Mouse (Mus musculus) heart, embryonic 14.5 days (tissue): ENCODE data around the gene Ttc3. TPM values are rescaled to one million over a fixed set of nuclear protein-coding genes. Genes with fewer than 3 reads are reported as not detected.
A peak's percentile ranks its signal among the peaks of the same experiment; 100 is the strongest.

Source experiments
- ATAC-seq: fragments of 200-750 bp; cut with Nextera tagmentation; 2 replicates; pipeline ENCODE4 v1.8.0; 2017; ENCODE audit warnings: low read depth, moderate TSS enrichment; ENCODE audit not compliant: insufficient number of reproducible peaks, insufficient read depth, low FRiP score
- H3K27ac ChIP-seq, 2 experiments: fragments of 200-500 bp in 1 of 2; fragments of 300-500 bp in 1 of 2; sonication (generic) in 1 of 2; replicated peaks in 1 of 2; 2 replicates each; pipeline ENCODE4 v1.5.1; 2012 to 2014; ENCODE audit warnings: low read depth in 2 of 2, low read length in 2 of 2, control low read depth in 1 of 2, mild to moderate bottlenecking in 1 of 2, mixed read lengths in 1 of 2; ENCODE audit not compliant: control insufficient read depth in 1 of 2, insufficient read depth in 1 of 2
- H3K27me3 ChIP-seq: fragments of 300-500 bp; sonication (generic); 2 replicates; pipeline ENCODE4 v1.6.1; 2014; ENCODE audit warnings: mild to moderate bottlenecking, low read length, control low read depth; ENCODE audit not compliant: control insufficient read depth, insufficient read depth
- H3K36me3 ChIP-seq: fragments of 300-500 bp; sonication (generic); 2 replicates; pipeline ENCODE4 v1.6.1; 2014; ENCODE audit warnings: mild to moderate bottlenecking, control low read depth, low read length, mixed read lengths; ENCODE audit not compliant: control insufficient read depth, insufficient read depth
- H3K4me1 ChIP-seq, 2 experiments: fragments of 200-500 bp in 1 of 2; fragments of 300-500 bp in 1 of 2; sonication (generic) in 1 of 2; 2 replicates each; pipeline ENCODE4 v1.6.1; 2012 to 2014; ENCODE audit warnings: low read length in 2 of 2, control low read depth in 1 of 2, mixed read lengths in 1 of 2; ENCODE audit not compliant: control insufficient read depth in 2 of 2, insufficient read depth in 2 of 2
- H3K4me2 ChIP-seq: fragments of 300-500 bp; sonication (generic); 2 replicates; pipeline ENCODE4 v1.6.1; 2014; ENCODE audit warnings: mild to moderate bottlenecking, low read length
- H3K4me3 ChIP-seq, 2 experiments: fragments of 200-500 bp in 1 of 2; fragments of 300-500 bp in 1 of 2; sonication (generic) in 1 of 2; 2 replicates each; pipeline ENCODE4 v1.5.1; 2012 to 2014; ENCODE audit warnings: low read length in 2 of 2, mild to moderate bottlenecking in 2 of 2, control low read depth in 1 of 2, low read depth in 1 of 2, moderate library complexity in 1 of 2; ENCODE audit not compliant: control insufficient read depth in 1 of 2, insufficient read depth in 1 of 2
- H3K9ac ChIP-seq: fragments of 300-500 bp; sonication (generic); 2 replicates; pipeline ENCODE4 v1.6.1; 2014; ENCODE audit warnings: mild to moderate bottlenecking, low read length
- H3K9me3 ChIP-seq: fragments of 300-500 bp; sonication (generic); 2 replicates; pipeline ENCODE4 v1.6.1; 2016; ENCODE audit warnings: low read length, control low read depth; ENCODE audit not compliant: control insufficient read depth
- WGBS: fragments of 180-500 bp; shearing (Covaris S2); extraction: QIAGEN DNeasy Blood & Tissue Kit; methylation state at CpG from one replicate; pipeline ENCODE4 v1.1.7; 2014; 5-methylcytosine and 5-hydroxymethylcytosine counted together
- polyA plus RNA-seq: library from polyadenylated mRNA; unstranded; fragments of >200 nt; fragmentation: Nextera tagmentation; extraction: Ambion mirVana; gene quantifications from 2 replicates; pipeline ENCODE4 v1.2.1, GENCODE M21; 2014

The Ttc3 gene
- polyA plus RNA-seq, 1 experiment from 2014 or later, result 200 TPM

DNA sequence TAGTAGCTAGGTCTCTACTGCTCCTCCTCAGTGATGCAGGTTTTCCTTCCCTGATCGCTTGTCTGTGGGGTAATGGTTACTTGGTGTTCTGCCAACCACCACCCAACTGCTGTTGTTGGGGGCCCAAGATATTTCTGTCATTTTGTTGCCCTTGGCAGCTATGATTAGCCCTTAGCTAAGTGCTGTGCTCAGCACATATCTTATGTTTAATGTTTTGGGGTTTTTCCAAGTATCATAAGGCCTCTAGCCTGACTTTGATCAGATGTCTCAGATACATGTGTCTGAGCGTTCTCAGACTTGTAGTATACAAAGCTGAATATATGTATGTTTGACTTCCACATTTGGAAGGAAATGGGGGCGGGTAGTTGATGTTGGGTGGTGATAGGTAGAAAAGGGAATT lies 40.9 kb downstream of the Ttc3 start:
- ATAC-seq, result no peak
- Histone ChIP-seq H3K27me3 (no peaks in the 10 kb centered on the region), H3K27ac (peak overlapping the region in 1 of 2 experiments; percentile 24; a peak in 1 of 4 replicates), H3K4me3 (no peak overlapping the region), H3K4me1 (peaks cover 5 to 19% of the 10 kb centered on the region in 2 experiments), H3K9me3 (no peaks in the 10 kb centered on the region), H3K36me3 (peaks cover 85% of the 10 kb centered on the region), H3K9ac (no peak overlapping the region), H3K4me2 (peak overlapping the region; percentile 25)
- WGBS, result 41% methylated on average over 3 of the region's 3 CpGs

DNA sequence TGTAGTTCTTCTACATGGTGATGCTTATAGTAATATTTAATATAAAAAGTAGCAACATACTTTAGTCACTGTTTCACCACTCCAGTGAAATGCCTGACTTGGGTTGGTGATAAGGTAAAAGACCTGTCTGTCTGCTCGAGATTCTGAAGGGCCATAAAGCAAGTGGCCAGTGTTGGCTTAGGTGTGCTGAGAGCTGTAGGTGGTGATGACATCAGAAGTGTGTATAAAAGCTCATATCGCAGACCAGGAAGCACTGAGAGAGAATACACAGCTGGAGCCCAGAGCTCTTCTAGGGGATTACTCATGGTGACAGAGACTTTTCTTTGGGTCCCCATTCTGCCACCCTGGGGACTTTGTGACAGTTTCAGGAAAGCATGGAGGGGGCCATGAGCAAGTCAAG lies 41.8 kb downstream of the Ttc3 start:
- peaks cover 84% of the 10 kb centered on the region for H3K36me3 ChIP-seq
- H3K27ac ChIP-seq, result 0 out of 4 replicates have a peak overlapping the region, but pooled peaks of 1 of the 2 experiments have one; percentile 6

DNA sequence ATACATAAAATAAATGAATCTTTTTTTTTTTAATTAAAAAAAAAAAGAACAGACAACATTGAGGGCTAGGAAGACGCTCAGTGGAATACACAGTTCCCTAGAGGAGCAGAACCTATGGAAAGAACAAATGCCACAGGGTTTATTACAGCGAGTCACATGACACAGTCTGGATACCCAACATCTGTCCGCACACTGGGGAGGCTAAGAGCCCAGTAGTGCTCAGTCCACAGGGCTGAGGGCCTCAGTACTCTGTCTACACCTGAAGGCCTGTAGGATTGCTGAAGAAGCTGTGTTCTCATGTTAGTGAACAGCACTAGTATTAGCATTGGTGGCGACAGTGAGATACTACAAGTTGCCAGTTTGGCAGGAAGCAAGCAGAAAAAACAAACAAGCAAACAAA lies 42.3 kb downstream of the Ttc3 start:
- peaks cover 83% of the 10 kb centered on the region for H3K36me3 ChIP-seq
- no peak for ATAC-seq

More for the DNA sequence above, 41.8 kb downstream of the Ttc3 start:
- H3K9ac ChIP-seq, result no peak overlapping the region
- H3K4me3 ChIP-seq, result no peak overlapping the region
- no peaks in the 10 kb centered on the region for H3K9me3 ChIP-seq
- peaks cover 5 to 19% of the 10 kb centered on the region in 2 experiments for H3K4me1 ChIP-seq
- 71% methylated on average over 2 of the region's 2 CpGs for WGBS
- H3K4me2 ChIP-seq, result no peak overlapping the region
- no peak for ATAC-seq
- H3K27me3 ChIP-seq, result no peaks in the 10 kb centered on the region

DNA sequence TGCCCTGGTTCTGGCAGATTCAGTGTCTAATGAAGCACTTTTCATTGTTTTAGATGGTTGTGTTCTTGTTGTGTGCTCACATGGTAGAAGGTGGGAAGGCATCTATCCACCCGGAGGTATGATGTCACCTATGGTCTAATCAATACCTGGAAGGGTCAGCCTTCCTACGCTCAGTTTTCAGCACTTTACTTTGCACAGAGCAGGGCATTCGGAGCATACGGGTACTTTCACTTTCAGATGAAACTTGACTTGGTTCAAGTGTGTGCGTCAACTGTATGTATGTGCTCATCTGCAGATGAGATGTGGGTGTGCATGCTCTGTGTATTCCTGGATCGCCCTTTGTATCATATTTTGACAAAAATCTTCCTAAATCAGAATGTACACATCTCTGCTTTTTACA lies 43.7 kb downstream of the Ttc3 start:
- Histone ChIP-seq H3K27me3 (no peaks in the 10 kb centered on the region), H3K27ac (no peak overlapping the region), H3K9ac (no peak overlapping the region), H3K4me1 (peaks cover 5 to 19% of the 10 kb centered on the region in 2 experiments), H3K36me3 (peaks cover 87% of the 10 kb centered on the region), H3K4me2 (no peak overlapping the region), H3K4me3 (no peak overlapping the region), H3K9me3 (no peaks in the 10 kb centered on the region)
- 89% methylated on average over 6 of the region's 6 CpGs for WGBS
- no peak for ATAC-seq

More for the DNA sequence above, 42.3 kb downstream of the Ttc3 start:
- WGBS, result 94% methylated on average over 4 of the region's 4 CpGs
- no peak overlapping the region for H3K27ac ChIP-seq
- no peaks in the 10 kb centered on the region for H3K27me3 ChIP-seq
- peaks cover 5 to 19% of the 10 kb centered on the region in 2 experiments for H3K4me1 ChIP-seq
- H3K9me3 ChIP-seq, result no peaks in the 10 kb centered on the region
- no peak overlapping the region for H3K4me2 ChIP-seq
- no peak overlapping the region for H3K9ac ChIP-seq
- no peak overlapping the region for H3K4me3 ChIP-seq

DNA sequence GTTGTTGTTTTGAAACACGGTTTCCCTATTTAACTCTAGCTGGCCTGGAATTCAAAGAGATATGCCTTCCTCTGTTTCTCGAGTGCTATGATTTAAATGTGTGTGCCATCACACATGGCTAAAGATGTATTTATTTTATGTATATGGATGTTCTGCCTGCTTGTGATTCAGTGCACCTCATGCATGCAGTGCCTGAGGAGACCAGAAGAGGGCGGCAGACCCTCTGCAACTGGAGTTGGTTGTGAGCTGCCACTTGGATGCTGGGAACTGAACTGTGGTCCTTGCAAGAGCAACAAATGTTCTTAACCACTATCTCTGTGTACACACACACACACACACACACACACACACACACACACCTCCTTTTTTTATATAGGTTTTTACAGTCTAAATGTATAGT lies 50.1 kb downstream of the Ttc3 start:
- Histone ChIP-seq H3K9ac (no peak overlapping the region), H3K36me3 (peaks cover 95% of the 10 kb centered on the region), H3K27ac (no peak overlapping the region), H3K9me3 (0 out of 2 replicates have a peak, but pooled peaks cover 5% of the 10 kb centered on the region), H3K4me1 (no peaks in the 10 kb centered on the region), H3K4me2 (no peak overlapping the region), H3K4me3 (no peak overlapping the region), H3K27me3 (no peaks in the 10 kb centered on the region)
- no peak for ATAC-seq
- WGBS, result 95% methylated on average over 3 of the region's 3 CpGs

DNA sequence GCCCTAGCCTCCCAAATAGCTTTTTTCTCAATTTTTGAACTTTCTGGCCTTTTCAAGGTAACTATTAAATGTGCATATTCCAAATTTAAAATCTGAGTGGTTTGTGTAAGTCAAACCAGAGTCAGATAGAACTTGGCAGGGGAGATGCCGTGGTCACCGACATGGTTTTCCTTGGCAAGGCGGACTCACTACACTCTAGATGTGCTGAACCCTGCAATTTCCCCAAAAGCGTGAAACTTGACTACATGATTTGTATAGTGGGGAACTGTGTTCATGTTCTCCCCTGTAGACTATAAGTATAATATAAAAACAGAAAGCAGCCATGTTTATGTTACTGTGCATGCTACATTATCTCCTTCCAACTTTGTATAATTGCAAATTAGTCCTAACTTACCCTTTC lies 58.5 kb downstream of the Ttc3 start:
- Histone ChIP-seq H3K9ac (no peak overlapping the region), H3K4me2 (no peak overlapping the region), H3K27ac (no peak overlapping the region), H3K4me1 (no peaks in the 10 kb centered on the region), H3K9me3 (no peaks in the 10 kb centered on the region), H3K4me3 (no peak overlapping the region), H3K36me3 (peaks cover 94% of the 10 kb centered on the region), H3K27me3 (no peaks in the 10 kb centered on the region)
- ATAC-seq, result no peak
- 92% methylated on average over 4 of the region's 4 CpGs for WGBS

DNA sequence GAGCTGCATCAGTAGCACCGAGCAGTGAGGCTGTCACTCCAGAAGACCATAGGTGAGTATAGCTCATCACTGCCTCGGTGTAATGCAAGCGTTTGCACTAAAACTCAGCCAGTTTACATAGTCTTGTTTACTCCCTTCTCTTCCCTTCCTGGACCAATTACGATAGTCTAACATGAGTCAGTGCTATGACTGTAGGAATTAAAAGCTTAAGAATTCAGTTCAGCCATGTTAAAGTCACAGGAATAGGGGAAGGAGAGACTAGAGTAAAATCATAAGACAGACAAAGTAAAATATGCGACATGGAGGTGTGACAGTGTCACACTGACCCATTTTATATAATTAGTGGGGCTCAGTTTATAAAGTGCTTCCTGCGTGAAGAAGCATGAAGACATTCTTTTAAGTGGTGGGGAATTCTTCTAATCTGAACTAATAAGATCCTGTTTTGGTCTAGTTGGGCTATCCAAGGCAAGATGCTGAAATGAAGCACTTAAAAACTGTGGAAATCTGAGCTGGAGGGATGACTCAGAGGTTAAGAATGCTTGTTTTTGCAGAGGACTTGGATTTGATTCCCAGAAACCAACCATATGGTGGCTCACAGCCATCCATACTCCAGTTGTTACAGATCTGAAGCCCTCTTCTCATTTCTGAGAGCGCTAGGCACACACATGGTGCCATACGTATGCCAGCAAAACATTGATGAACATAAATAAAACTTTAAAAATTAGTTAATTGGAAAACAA lies 65.2 kb downstream of the Ttc3 start:
- H3K9me3 ChIP-seq, result 0 out of 2 replicates have a peak, but pooled peaks cover 7% of the 10 kb centered on the region
- H3K27me3 ChIP-seq, result no peaks in the 10 kb centered on the region
- H3K27ac ChIP-seq, result peak overlapping the region in 1 of 2 experiments; percentile 38; a peak in 2 of 4 replicates
- H3K4me2 ChIP-seq, result no peak overlapping the region
- no peak overlapping the region for H3K4me3 ChIP-seq
- peaks cover 96% of the 10 kb centered on the region for H3K36me3 ChIP-seq
- H3K9ac ChIP-seq, result no peak overlapping the region
- WGBS, result 81% methylated on average over 8 of the region's 8 CpGs
- ATAC-seq, result no peak
- no peaks in the 10 kb centered on the region; a peak in 1 of 4 replicates for H3K4me1 ChIP-seq
